Mouse (Mus musculus): ENCODE data around the gene Limch1. TPM values are rescaled to one million over a fixed set of nuclear protein-coding genes. Genes with fewer than 3 reads are reported as not detected.

Gene Limch1
- total RNA-seq, 2 experiments from 2014 or later, result not detected

GRCm38 (mm10) chr5:66782851-66783250 lies 37.2 kb downstream of the Limch1 start:
- ATAC-seq (replicated peaks; ENCODE audit: poor library complexity), result no peak

DNA sequence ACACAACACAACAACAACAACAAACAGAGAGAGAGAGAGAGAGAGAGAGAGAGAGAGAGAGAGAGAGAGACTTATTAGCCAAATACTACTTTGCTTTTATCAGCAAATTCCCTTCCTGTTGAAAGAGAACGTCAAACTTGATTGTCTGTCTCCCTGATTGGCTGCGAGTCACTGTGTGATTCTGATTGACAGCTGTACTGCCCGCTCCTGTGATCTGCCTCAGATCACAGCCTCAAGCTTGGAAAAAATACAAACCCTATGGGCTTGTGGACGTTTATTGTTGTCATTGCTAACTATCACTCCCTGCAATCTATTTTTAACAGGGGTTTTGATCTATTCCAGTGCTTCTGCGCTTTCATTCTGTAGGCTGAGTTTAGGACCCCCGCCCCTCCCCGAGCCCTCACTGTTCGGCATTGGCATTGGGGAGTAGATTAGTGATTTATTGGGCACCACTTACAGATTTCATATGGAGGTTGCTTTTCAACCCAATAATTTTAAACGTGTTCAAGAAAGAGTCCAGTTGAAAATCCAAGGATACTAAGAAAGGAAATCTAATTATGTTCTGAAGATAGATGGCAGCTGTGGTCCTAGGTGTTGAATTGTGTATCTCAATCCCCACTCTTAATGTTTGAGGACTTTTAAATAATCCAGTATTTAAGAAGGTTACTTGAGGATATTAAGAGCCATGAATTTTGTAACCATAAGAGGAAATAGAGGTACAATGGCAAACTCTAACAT lies 39.2 kb downstream of the Limch1 start:
- no peak for ATAC-seq (replicated peaks; ENCODE audit: poor library complexity)

DNA sequence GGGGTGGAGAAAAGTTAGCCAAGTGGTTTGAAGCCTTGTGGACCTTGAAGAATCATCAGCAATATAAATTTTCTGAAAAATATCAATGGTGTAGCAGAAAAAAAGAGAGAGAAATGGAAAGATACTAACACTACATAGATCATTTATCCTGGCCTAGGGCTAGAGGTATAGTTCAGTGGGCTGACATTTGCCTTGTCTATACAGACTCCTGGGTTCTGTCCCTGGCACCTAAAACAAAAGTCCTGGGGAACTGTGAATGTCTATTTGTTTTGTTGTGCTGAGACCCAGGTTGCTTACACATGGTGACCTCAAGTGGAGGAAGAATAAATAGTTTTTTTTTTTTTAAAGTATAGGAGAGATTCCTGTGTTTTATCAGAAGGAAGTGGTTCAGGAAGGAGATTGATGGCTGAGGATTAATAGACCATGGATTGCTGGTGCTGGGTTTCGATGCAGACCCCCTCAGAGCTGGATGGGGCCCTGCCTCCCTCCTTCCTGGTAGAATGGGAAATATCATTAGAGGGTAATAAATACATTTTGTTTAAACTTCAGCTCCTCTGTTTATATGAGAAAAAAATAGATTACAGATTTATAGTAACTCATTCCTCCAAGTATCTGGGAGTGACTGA lies 40.5 kb downstream of the Limch1 start:
- no peak for ATAC-seq (replicated peaks; ENCODE audit: poor library complexity)

DNA sequence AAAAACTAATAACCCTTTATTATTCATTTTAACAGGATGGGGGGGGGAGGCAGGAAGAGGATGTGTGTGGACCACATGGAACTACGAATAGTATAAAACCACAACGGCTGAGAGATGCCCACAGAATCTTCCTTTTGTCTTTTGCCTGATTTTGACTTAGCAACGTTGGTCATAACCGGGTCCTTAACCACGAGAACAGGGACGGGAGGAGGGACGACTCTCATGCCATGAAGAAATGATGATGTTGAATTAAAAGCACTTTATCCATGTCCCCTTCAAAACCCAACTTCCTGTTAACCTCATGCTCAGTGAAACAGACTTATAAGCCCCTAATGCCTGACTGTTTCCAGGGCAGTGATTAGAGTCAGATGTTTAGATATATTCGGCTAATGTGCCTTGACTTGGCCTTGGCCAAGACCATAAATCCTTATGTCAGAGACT lies 41.0 kb downstream of the Limch1 start:
- ATAC-seq (replicated peaks; ENCODE audit: poor library complexity), result no peak

DNA sequence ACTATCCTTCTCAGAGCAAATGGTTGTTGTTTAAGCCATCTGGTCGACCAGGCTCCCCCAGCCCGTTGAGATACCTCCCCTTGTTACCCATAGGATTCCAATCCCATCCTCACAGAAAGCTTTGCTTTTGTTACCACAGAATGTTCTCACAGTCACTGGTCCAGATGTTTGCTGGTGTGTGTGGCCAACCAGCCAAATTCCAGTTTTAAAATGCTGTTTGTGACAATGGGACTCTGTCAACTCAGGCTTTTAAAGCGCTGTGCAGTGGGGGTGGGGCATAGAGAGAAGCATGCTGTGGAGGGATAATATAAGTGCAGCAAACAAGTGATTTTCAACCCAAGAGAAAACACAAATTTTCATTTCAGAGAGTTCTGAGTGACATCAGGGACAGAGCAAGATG lies 43.4 kb downstream of the Limch1 start:
- no peak for ATAC-seq (replicated peaks; ENCODE audit: poor library complexity)

DNA sequence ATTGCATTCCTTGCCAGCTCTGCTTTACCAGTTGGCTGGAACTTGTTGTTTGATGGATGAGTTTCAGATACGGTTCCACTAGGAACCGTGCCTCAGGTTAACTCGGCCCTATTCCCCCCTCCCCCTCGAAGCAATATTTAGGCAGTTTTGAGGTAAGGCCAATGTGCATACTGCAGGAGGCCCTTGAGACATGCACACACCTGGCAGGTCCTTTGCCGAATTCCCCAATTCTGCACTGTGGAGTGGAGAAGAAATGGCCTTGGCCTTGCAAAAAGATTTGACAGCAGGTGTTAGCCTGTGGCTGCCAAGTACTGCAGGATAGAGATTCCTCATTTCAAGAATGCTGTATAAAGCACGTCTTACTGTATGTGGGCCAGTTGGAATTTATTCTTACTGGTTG lies 45.5 kb downstream of the Limch1 start:
- no peak for ATAC-seq (replicated peaks; ENCODE audit: poor library complexity)

DNA sequence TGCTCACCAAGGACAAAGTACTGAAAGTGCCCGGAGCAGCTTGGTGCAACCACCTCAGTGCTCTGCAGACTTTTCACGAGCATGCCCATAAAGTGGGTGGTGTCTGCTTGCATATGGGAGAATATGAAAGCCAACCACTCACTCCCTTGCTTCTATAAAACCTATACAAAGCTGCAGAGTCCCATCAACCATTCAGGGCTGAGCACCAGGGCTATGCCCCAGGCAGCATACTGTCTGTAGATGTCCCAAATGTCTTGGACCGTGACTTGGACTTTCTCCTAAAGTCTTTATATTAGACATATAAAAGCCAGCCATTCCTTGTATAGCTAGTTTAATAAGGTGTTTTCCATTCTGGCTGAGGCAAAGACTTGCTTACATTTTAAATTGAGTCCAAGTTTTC lies 47.6 kb downstream of the Limch1 start:
- ATAC-seq (replicated peaks; ENCODE audit: poor library complexity), result no peak

- no peak for ATAC-seq (replicated peaks; ENCODE audit: poor library complexity)
Measured at GRCm38 (mm10) chr5:66797326-66797725, 51.7 kb downstream of the Limch1 start.

- no peak for ATAC-seq (replicated peaks; ENCODE audit: poor library complexity)
Measured at GRCm38 (mm10) chr5:66798135-66798534, 52.5 kb downstream of the Limch1 start.

GRCm38 (mm10) chr5:66798591-66799003 lies 53.0 kb downstream of the Limch1 start:
- no peak for ATAC-seq (replicated peaks; ENCODE audit: poor library complexity)

DNA sequence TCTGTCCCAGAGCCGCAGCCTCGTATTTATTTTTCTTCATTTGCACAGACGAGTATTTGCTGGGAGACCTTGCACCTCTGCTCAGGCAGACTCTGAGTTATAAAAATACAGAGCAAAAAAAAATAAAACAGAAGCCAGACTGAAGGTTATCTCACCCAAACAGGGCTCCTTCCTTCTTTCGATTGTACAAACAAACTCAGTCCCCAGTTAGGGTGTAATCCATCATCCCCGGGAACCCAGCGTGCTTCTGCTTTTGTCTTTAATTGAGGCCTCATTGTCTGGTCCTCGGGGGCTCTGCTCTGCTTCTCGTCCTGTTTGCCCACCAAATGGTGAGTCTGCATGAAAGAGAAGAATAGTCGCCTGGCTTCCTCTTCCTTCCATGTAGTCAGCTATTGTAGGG lies 54.6 kb downstream of the Limch1 start:
- ATAC-seq (replicated peaks; ENCODE audit: poor library complexity), result peak; percentile 48; the same call in 1 of the 2 replicates

DNA sequence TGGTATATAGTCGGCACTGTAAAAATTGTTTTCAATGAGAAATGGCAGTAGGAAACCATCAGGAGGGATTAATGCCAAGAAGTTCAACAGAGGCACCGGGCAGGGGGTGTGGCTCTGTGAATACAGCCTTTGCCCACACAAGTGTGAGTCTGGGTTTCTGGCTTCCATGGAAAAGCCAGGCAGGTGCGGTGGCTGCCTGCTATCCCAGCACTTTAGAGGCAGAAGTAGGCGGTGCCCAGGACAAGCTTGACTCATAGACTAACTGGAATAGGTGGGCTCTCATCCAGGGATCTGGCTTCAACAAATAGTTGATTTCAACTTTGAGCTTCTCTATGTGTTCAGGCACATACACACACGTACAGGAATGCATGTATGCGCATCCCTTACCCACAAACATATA lies 55.4 kb downstream of the Limch1 start:
- no peak for ATAC-seq (replicated peaks; ENCODE audit: poor library complexity)

GRCm38 (mm10) chr5:66802196-66802595 lies 56.6 kb downstream of the Limch1 start:
- ATAC-seq (replicated peaks; ENCODE audit: poor library complexity), result peak; percentile 39; the same call in 1 of the 2 replicates

- no peak for ATAC-seq (replicated peaks; ENCODE audit: poor library complexity)
Measured at GRCm38 (mm10) chr5:66806335-66806734, 60.7 kb downstream of the Limch1 start.

DNA sequence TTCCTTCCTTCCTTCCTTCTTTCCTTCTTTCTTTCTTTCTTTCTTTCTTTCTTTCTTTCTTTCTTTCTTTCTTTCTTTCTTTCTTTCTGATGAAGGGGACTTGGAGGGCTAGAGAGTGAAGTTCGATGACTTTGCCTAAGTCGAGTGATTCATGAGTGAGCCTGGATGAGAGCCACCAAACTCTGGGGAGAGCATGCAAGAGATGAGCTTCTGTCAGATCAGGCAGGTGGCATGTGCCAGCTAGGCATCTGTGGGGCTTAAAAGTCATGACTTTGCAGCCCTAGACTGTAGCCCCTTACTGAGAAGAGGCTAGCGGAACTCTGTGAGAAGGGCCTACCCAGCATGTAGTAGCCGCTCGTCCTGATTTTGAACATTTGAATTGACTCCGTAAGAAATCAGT lies 62.1 kb downstream of the Limch1 start:
- ATAC-seq (replicated peaks; ENCODE audit: poor library complexity), result no peak

- ATAC-seq (replicated peaks; ENCODE audit: poor library complexity), result no peak
Measured at GRCm38 (mm10) chr5:66809016-66809570, 63.5 kb downstream of the Limch1 start.

GRCm38 (mm10) chr5:66810396-66810795 lies 64.8 kb downstream of the Limch1 start:
- ATAC-seq (replicated peaks; ENCODE audit: poor library complexity), result no peak

DNA sequence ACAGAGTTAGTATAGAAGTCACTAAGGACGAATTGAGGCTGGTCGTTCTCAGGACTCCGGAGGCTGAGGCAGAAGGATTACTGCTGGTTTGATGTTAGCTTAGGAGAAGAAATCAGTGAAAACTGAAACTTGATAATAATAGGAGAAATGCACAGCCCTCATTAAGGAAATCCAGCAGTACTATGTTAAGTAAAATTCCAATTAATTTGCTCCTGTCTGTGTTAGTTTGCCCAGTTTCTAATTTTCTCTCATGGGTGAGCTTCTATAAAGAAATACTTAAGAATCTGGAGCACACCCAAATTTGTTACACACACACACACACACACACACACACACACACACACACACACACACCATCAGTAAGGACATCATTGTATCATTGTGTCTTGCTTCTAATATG lies 69.0 kb downstream of the Limch1 start:
- no peak for ATAC-seq (replicated peaks; ENCODE audit: poor library complexity)

- ATAC-seq (replicated peaks; ENCODE audit: poor library complexity), result no peak
Measured at GRCm38 (mm10) chr5:66815877-66816276, 70.2 kb downstream of the Limch1 start.

DNA sequence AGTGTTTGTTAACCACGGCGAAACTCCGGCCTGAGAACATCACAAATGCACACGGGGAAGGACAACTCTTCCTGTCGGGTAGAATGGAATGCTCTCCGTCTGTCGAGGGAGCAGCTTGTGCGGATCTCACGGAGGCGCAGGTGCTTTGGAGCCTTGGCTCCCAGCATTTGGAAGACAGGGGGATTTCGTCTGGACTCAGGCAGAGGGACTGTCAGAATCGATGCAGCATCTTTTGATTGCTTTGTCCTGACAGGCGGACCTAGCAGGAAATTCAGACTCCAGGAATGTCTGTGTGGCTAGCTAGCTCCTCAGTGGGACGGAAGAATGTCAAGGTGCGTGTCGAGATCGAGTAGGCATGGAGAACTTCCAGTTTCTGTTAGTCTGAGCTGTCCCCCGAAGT lies 71.1 kb downstream of the Limch1 start:
- ATAC-seq (replicated peaks; ENCODE audit: poor library complexity), result no peak

DNA sequence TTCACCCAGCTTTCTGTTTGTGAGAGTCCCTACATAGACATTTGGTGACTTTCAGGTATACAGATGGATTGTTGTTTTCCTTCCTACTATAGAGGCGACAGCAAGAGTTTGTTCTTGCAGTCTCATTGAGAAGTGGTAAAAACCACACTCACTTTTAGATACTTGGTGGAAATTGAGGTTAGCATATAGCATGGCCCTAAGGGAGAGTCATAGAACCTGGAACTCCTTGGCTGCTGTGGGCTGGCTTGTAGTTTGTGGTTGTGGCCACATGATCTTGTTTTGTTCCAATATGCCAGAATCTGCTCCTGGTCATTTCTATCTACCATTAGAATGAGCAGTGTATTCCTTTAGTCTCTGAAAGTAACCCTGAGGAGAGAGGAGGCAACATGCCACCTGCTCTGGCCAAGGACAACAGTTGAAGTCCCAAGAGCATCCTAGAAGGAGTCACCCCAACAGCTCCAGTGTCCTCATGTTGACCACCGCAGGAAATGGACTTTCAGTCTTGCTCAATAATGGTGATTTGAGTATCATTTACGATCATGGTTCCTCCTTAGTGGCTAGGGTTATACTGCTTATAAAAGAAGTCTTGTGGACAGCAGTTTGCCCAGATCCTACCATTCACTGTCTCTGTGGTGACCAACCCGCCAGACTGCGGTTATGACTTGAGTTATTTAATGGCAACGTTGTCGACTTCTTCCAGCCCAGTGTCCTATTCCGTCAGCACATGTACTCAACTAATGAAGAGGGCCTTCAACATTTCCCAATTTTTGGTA lies 71.7 kb downstream of the Limch1 start:
- peak; percentile 76 for ATAC-seq (replicated peaks; ENCODE audit: poor library complexity)
